Mouse (Mus musculus) embryonic facial prominence, embryonic 11.5 days (tissue): Measurements from ENCODE around the gene Tmem138. TPM values are rescaled to one million over a fixed set of nuclear protein-coding genes. Genes with fewer than 3 reads are reported as not detected.

Experiments used
- ATAC-seq: fragments of 200-750 bp; cut with Nextera tagmentation; replicated peaks from 2 replicates; pipeline ENCODE4 v1.8.0; 2017; ENCODE audit warnings: low read depth; ENCODE audit not compliant: insufficient number of reproducible peaks, low FRiP score, low TSS enrichment
- DNase-seq: peaks from one replicate; pipeline ENCODE4 v3.0.0-alpha.2; 2015; ENCODE audit warnings: low spot score
- H3K27ac ChIP-seq: fragments of 300-500 bp; sonication (generic); replicated peaks from 2 replicates; pipeline ENCODE4 v1.5.1; 2014; ENCODE audit warnings: mild to moderate bottlenecking, low read depth, low read length, control low read depth
- H3K27me3 ChIP-seq: fragments of 300-500 bp; sonication (generic); 2 replicates; pipeline ENCODE4 v1.6.1; 2014; ENCODE audit warnings: mild to moderate bottlenecking, low read length, moderate library complexity, mixed read lengths; ENCODE audit not compliant: control insufficient read depth, insufficient read depth
- H3K36me3 ChIP-seq: fragments of 300-500 bp; sonication (generic); replicated peaks from 2 replicates; pipeline ENCODE4 v1.6.1; 2014; ENCODE audit warnings: low read depth, mild to moderate bottlenecking, low read length, moderate library complexity, mixed read lengths; ENCODE audit not compliant: control insufficient read depth, insufficient read depth
- H3K4me1 ChIP-seq: fragments of 300-500 bp; sonication (generic); 2 replicates; pipeline ENCODE4 v1.6.1; 2014; ENCODE audit warnings: low read length, mixed read lengths; ENCODE audit not compliant: control insufficient read depth, insufficient read depth
- H3K4me2 ChIP-seq: fragments of 300-500 bp; sonication (generic); 2 replicates; pipeline ENCODE4 v1.6.1; 2014; ENCODE audit warnings: low read depth, mild to moderate bottlenecking, control low read depth, low read length, moderate library complexity
- H3K4me3 ChIP-seq: fragments of 300-500 bp; sonication (generic); 2 replicates; pipeline ENCODE4 v1.5.1; 2014; ENCODE audit warnings: low read depth, low read length, control low read depth
- H3K9ac ChIP-seq: fragments of 300-500 bp; sonication (generic); replicated peaks from 2 replicates; pipeline ENCODE4 v1.6.1; 2014; ENCODE audit warnings: mild to moderate bottlenecking, control low read depth, low read length
- H3K9me3 ChIP-seq: fragments of 300-500 bp; sonication (generic); replicated peaks from 2 replicates; pipeline ENCODE4 v1.6.1; 2016; ENCODE audit warnings: mild to moderate bottlenecking, low read length, inconsistent platforms, mixed read lengths; ENCODE audit not compliant: control insufficient read depth
- WGBS: fragments of 180-500 bp; shearing (Covaris S2); extraction: QIAGEN DNeasy Blood & Tissue Kit; methylation state at CpG from one replicate; pipeline ENCODE4 v1.1.7; 2014; 5-methylcytosine and 5-hydroxymethylcytosine counted together
- polyA plus RNA-seq: library from polyadenylated mRNA; unstranded; fragments of >200 nt; fragmentation: Nextera tagmentation; extraction: Ambion mirVana; gene quantifications from 2 replicates; pipeline ENCODE4 v1.2.1, GENCODE M21; 2014

Tmem138 gene
- 48.8 and 49.3 TPM in 2 replicates for polyA plus RNA-seq

DNA sequence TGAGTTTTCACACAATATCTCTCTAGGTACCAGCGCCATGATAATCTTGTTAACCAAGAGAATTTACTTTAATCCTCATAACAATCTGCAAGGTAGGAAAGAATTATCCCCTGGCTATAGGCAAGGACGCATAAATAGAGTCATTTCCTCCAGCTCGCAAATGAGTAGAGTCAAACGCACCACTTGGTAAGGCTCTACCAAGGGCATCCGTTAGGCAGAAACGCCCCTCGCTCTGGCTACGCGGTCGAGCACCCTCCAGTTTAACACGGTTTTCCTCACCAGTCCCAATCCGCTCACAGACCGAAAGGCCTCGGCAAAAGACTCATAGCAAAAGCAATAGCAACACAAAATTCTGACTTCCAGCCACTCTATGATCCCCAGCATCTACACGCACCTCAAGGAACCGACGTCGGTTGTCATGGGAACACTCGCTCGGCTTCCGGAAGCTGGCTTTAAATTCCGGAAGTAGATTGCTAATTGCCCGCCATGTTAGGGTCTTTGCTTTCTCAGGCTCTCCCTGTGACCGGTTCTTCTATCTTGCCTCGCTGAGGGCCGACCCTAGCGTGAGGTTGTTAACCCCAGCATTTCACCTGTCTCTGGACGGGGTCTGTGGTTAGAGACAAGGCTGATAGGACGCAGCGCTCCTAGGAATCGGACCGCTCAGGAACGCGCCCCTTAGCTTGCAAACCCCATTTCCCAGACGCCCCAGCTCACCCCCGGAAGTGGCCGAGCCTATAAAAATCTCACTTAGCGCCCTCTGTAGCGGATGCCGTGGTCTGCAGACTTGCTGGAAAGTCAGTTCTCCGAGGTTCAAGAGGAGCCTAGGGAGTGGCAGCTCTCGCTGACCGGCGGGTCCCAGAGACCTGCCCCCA, at the start of gene Tmem138, which contains the start of gene Cyb561a3:
TSS of gene Tmem138 (minus strand) at position 673 of the 872 bp plus-strand sequence.
TSS of gene Cyb561a3 (plus strand) at position 483 of the 872 bp plus-strand sequence.
- no peaks in the 10 kb centered on the region for H3K4me1 ChIP-seq
- H3K36me3 ChIP-seq: peaks cover 8% of the 10 kb centered on the region
- H3K4me3 ChIP-seq: peak within 1 kb of the TSS; percentile 67
- WGBS: under 1% methylated on average over 44 of the region's 44 CpGs
- H3K27ac ChIP-seq: peak within 1 kb of the TSS; percentile 77
- H3K9me3 ChIP-seq: no peaks in the 10 kb centered on the region
- no peaks in the 10 kb centered on the region for H3K27me3 ChIP-seq
- peak within 1 kb of the TSS; percentile 72 for H3K9ac ChIP-seq
- peak within 1 kb of the TSS; percentile 86 for H3K4me2 ChIP-seq
- DNase-seq (peak; percentile 97), ATAC-seq (peak; percentile 93)

DNA sequence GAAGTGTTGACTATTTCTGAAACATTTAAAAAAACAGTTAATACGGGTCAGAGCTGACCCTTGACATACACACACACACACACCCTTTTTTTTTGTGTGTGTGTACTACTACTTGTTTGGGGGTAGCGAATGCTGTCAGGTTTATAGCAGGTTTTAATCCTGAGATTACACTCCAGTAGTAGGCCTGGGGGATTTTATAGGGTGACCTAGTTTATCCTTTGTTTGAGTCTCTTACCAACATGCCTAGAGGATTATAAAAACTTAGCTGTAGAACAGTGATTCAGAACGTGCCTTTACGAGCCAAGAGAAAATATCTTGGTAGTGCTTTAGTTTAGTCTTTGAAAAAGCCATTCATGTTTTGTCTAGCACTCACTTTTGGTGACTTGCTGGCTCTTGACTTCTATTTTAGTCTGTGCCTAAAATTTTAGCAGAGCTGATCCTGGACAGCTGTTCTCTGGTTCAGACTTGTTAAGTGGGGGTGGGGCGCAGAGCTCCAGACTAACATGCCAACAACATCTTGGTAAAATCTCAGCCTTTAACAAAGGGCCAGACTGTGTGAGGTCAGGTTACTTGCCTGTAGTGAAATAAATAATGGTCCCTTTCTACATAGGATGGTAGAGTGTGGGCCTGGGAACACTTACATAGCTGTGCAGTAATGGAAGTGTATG, 31.5 kb upstream of the Tmem138 start:
- 89% methylated on average over 5 of the region's 5 CpGs for WGBS
- H3K36me3 ChIP-seq: peaks cover 20% of the 10 kb centered on the region

DNA sequence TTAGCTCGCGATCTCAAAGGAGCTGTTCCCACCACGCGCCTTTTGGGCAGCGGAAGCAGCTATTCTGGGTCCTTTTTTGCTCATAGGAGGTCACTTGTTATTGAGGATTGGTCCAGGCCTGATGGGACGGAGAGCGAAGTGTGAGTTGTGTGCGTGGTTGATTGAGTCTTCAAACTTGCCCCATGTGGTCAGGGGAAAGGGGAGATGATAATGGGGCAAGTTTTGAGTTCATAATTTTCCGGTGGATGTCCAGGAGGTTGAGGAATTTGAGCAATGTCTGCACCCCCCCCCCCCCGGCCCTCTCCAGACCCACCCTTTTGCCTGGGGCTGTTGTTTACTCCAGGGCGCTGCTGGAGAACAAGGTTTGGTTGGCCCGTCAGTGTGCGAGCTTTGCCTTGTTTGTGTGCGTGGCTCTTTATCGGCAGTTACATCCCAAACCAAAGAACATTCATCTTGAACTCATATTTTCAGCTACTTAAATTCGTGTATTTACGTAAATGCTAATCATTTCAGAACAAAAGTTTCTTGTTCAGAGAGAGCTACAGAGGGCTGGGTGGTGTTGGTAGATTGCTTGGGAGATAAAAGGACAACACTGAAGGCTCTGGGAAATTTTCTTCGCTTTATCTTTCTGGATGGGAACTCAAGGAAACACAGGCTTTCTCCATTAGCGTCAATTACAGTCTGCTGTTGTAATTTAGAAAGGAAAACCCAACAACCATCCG, 28.9 kb upstream of the Tmem138 start:
- H3K27ac ChIP-seq: peak overlapping the region; percentile 78
- peak overlapping the region; percentile 70 for H3K4me2 ChIP-seq
- DNase-seq (peak; percentile 47), ATAC-seq (no peak)
- H3K4me3 ChIP-seq: peak overlapping the region; percentile 98
- H3K9me3 ChIP-seq: no peaks in the 10 kb centered on the region
- peaks cover 4% of the 10 kb centered on the region; the same call in 1 of the 2 replicates for H3K4me1 ChIP-seq
- peak overlapping the region; percentile 97 for H3K9ac ChIP-seq
- 6% methylated on average over 20 of the region's 20 CpGs for WGBS
- no peaks in the 10 kb centered on the region for H3K27me3 ChIP-seq
- peaks cover 11% of the 10 kb centered on the region for H3K36me3 ChIP-seq

More for the DNA sequence above, 31.5 kb upstream of the Tmem138 start:
- H3K4me2 ChIP-seq: no peak overlapping the region
- ATAC-seq (no peak), DNase-seq (peak; percentile 13)
- H3K4me1 ChIP-seq: peaks cover 4% of the 10 kb centered on the region; the same call in 1 of the 2 replicates
- H3K27me3 ChIP-seq: no peaks in the 10 kb centered on the region
- no peak overlapping the region for H3K9ac ChIP-seq
- H3K4me3 ChIP-seq: no peak overlapping the region
- no peak overlapping the region for H3K27ac ChIP-seq
- no peaks in the 10 kb centered on the region for H3K9me3 ChIP-seq

DNA sequence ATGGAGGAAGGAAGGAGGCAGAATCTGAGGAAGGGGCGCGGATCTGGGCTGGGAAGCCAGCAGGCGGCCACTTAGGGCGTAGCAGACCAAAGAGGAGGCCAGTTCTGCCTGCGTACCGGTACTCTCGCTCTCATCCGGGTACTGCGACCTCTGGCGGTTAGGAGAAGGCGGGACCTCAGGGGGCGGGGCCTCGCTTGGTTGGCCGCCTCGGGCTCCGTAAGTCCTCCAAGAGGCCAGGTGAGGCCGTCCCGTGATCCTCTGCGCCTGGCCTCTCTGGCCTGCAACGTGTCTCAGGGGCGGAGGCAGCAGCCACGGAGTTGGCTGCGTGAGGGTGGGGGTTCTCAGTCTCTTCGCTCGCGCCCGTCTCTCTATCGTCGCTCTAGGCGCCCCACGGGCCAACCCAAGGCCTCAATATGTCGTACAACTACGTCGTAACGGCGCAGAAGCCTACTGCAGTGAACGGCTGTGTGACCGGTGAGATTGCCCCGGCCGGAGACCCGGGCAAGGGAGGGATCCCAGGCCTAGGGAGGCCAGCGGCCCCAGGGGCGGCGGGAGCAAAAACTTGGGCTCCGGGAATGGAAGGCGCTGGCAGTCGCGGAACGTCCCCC, 28.2 kb upstream of the Tmem138 start, which contains the start of the genes Ddb1 and Tkfc:
TSS of gene Ddb1 (plus strand) at position 35 of the 608 bp plus-strand sequence.
TSS of gene Tkfc (minus strand) at position 362 of the 608 bp plus-strand sequence.
- Histone ChIP-seq H3K4me1 (peaks cover 4% of the 10 kb centered on the region; the same call in 1 of the 2 replicates), H3K27me3 (no peaks in the 10 kb centered on the region), H3K36me3 (peaks cover 4% of the 10 kb centered on the region), H3K9ac (peak within 1 kb of the TSS; percentile 97), H3K4me3 (peak within 1 kb of the TSS; percentile 98), H3K27ac (peak within 1 kb of the TSS; percentile 83), H3K4me2 (peak within 1 kb of the TSS; percentile 70), H3K9me3 (no peaks in the 10 kb centered on the region)
- ATAC-seq (peak; percentile 95), DNase-seq (peak; percentile 100)
- WGBS: under 1% methylated on average over 49 of the region's 49 CpGs

DNA sequence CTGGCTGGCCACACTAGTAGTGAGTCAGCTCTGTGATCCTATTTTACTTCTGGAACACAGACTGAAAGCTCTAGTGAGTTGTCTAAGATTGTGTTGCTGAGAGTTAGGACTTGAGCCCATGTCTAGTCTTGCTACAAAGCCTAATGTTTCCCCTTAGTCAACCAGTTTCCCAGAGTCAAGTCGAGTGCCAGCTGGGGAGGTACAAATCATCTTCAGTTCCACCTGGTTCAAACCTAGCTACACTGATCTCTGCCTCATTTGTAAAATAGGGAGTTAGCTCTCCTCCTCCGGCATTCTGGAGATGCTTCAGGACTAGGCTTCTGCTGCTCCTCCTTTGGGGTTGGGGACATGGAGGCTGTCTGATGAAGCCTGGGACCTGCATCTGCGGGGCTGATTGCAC, 27.4 kb upstream of the Tmem138 start:
- Histone ChIP-seq H3K4me2 (peak overlapping the region; percentile 69), H3K9ac (peak overlapping the region; percentile 85), H3K36me3 (no peaks in the 10 kb centered on the region; the same call in none of the 2 replicates), H3K27ac (peak overlapping the region; percentile 83), H3K9me3 (no peaks in the 10 kb centered on the region), H3K27me3 (no peaks in the 10 kb centered on the region), H3K4me1 (peaks cover 4% of the 10 kb centered on the region; the same call in 1 of the 2 replicates), H3K4me3 (peak overlapping the region; percentile 98)
- WGBS: 53% methylated on average over 3 of the region's 3 CpGs
- ATAC-seq (no peak), DNase-seq (no peak)

DNA sequence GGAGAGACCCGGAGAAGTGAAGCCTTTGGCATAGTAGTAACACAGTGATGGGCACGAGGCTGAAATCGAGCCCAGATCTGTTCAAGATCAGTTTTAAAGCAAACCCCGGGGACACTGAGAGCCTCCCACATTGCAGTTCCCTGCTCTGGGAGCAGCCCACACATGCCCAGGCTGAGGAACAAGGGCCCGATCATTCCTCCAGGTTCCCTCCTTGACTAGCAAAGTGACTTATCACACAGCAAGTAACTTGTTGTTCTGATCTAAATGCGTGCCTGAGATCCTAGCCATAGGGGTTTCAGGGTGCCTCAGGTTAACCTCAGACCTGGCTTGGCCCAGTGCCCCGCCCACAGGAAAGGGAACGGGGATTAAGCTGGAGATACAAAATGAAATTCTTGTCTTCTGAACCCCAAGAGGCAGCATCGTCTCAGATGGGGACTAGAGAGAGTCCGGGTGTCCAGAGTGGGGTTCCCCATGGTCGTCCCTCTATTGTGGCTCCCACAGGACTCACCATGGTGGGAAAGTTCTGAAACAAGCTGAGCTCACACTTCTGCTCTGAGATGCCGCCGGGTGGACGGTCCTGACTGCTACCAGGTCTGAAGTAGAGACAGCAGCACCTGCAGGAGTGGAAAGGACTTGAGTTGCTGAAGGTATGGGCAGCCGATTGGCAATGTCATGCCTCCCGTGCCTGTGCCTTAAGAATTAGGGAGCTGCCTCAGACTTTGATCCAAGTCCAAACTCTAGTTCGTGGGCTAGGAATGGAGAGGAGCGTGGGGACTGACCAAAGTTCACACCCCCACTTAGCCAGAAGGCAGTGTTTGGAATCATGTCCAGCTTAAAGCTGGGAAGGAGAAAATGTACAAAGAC, 26.7 kb upstream of the Tmem138 start:
- no peak overlapping the region for H3K27ac ChIP-seq
- DNase-seq (no peak), ATAC-seq (no peak)
- H3K36me3 ChIP-seq: no peaks in the 10 kb centered on the region; the same call in none of the 2 replicates
- no peak overlapping the region for H3K9ac ChIP-seq
- H3K4me2 ChIP-seq: no peak overlapping the region
- no peak overlapping the region for H3K4me3 ChIP-seq
- no peaks in the 10 kb centered on the region for H3K9me3 ChIP-seq
- peaks cover 4% of the 10 kb centered on the region; the same call in 1 of the 2 replicates for H3K4me1 ChIP-seq
- no peaks in the 10 kb centered on the region for H3K27me3 ChIP-seq
- WGBS: 87% methylated on average over 18 of the region's 18 CpGs
